Mouse (Mus musculus) cortical plate, adult 2 months (tissue): Measurements from ENCODE around the gene Cd300lf.

Source experiments
- CTCF ChIP-seq: fragments of 200-500 bp; IDR thresholded peaks from 2 replicates; pipeline ENCODE4 v1.5.1; 2011; ENCODE audit warnings: mild to moderate bottlenecking, control low read depth, low read length; ENCODE audit not compliant: insufficient read depth; ENCODE audit errors: extremely low read depth
- POLR2A ChIP-seq: fragments of 200-500 bp; IDR thresholded peaks from 2 replicates; pipeline ENCODE4 v1.6.1; 2011; ENCODE audit warnings: mild to moderate bottlenecking, low read length, control low read depth; ENCODE audit not compliant: insufficient read depth; ENCODE audit errors: extremely low read depth

GRCm38 (mm10) chr11:115075859-115076258 lies 57.9 kb downstream of the Cd300lf start:
- TF ChIP-seq CTCF, result no peak
- no peak for TF ChIP-seq POLR2A
